Mouse (Mus musculus): ENCODE measurements at regions not wholly inside any gene's neighbourhood (a gene's known extent, or its start where the extent isn't known, plus 50 kb on each side); places are given as distances from the start of the nearest gene placed in this dataset.
A peak's percentile ranks its signal among the peaks of the same experiment; 100 is the strongest.

DNA sequence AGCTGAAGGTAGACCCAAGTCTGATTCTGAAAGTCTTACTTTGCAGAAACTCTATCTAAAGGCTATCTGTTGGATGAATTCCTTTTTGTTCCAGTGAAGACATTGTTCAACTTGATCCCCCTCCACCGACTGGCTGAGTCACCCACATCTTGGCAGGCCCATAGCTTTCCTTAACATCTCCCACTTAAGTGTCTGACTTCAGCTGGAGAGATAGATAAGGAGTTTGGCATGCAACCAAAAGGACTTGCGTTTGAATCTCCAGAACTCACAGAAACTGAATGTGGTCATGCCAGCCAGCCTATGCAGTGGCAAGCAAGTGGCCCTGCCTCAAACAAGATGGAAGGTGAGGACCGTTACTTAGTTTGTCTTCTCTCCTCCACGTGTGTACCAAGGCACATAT lies 457.3 kb upstream of the Tbx3 start:
- DNase-seq (ENCODE audit: low read depth in 2 of 2, low spot score in 2 of 2) = no peak

GRCm38 (mm10) chr5:119213692-119214357 lies 456.6 kb upstream of the Tbx3 start:
- no peak for DNase-seq (ENCODE audit: low read depth in 2 of 2, low spot score in 2 of 2)

DNA sequence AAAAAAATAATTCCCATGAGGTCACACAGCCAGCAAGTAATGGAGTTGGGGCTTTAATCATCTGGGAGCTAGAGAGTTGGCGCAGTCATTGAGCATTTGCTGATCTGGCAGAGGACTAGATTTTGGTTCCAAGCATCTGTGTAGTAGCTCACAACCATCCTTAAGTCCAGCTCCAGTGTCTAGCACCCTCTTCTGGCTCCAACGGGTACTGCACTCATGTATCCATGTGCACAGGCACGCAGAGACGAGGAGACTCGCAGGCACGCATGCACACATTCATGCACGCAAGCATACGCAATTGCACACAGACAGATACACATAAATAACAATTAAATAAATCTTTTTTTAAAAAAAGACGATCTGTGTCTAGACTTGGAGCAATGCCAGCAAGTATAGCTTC lies 455.5 kb upstream of the Tbx3 start:
- peak in 1 of 2 experiments; percentile 1 for DNase-seq (ENCODE audit: low read depth in 2 of 2, low spot score in 2 of 2)

GRCm38 (mm10) chr5:119215364-119215763 lies 455.1 kb upstream of the Tbx3 start:
- DNase-seq (ENCODE audit: low read depth in 2 of 2, low spot score in 2 of 2) = no peak

DNA sequence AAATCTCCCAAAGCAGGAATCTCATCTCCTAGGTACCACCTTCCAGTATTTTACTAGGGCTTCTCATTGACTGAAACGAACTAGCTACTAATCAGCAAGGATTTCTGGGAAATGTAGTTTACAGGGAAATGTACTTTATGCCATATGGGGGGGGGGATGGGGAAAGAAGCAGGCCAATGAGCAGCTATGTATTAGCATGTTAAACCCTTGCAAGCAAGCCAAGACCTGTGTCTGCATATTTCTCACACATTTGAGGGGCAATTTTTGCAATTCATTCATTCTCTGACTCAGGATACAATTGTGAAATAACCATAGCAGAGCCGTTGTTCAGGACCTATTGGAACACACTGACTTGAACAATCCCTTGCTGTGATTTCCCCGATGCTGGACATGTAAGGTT lies 454.3 kb upstream of the Tbx3 start:
- no peak for DNase-seq (ENCODE audit: low read depth in 2 of 2, low spot score in 2 of 2)

GRCm38 (mm10) chr5:119217077-119217476 lies 453.4 kb upstream of the Tbx3 start:
- no peak for DNase-seq (ENCODE audit: low read depth in 2 of 2, low spot score in 2 of 2)

DNA sequence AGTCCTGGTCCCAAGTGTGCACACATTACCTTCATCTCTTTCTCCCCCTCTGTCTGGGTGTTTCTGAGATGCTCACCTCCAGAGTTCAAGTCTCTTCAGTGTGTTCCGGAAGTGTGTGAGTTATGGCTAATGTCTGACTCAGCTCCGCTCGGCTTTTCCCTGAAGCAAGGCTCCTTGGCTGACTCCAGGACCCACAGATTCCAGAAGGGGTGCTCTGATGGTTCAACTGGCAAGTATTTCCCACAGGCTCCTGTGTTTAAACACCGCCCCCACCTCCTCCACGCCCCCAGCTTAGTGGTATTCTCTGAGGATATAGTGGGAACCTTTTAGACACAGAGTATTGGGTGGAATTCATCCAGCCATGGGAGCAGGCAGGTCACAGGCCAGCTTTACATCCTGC lies 441.8 kb upstream of the Tbx3 start:
- no peak for DNase-seq (ENCODE audit: low read depth in 2 of 2, low spot score in 2 of 2)

- DNase-seq (ENCODE audit: low read depth in 2 of 2, low spot score in 2 of 2) = no peak
Observed at GRCm38 (mm10) chr5:119232941-119233340, 437.5 kb upstream of the Tbx3 start.

DNA sequence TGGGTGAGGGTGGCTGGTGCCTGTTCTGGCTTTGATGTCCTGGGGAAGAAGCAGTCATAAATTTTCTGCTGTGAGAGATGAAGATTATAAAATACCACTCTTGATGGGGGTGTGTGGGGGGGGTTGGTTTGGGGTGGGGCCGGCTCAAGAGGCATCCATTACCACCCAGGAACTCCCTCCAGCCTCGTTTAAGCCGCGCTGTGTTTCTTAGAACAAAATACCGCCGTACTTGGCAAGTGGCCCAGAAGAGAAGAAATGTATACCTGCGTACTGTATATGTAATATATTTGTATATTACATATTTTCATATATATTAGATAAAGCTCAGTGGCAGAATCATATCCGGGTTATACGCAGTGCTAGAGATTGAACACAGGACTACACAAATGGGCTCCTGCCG lies 434.6 kb upstream of the Tbx3 start:
- DNase-seq (ENCODE audit: low read depth in 2 of 2, low spot score in 2 of 2) = no peak

GRCm38 (mm10) chr5:119246824-119247223 lies 423.6 kb upstream of the Tbx3 start:
- DNase-seq (ENCODE audit: low read depth in 2 of 2, low spot score in 2 of 2) = no peak

- DNase-seq (ENCODE audit: low read depth in 2 of 2, low spot score in 2 of 2) = no peak
Observed at GRCm38 (mm10) chr5:119248626-119249025, 421.8 kb upstream of the Tbx3 start.

DNA sequence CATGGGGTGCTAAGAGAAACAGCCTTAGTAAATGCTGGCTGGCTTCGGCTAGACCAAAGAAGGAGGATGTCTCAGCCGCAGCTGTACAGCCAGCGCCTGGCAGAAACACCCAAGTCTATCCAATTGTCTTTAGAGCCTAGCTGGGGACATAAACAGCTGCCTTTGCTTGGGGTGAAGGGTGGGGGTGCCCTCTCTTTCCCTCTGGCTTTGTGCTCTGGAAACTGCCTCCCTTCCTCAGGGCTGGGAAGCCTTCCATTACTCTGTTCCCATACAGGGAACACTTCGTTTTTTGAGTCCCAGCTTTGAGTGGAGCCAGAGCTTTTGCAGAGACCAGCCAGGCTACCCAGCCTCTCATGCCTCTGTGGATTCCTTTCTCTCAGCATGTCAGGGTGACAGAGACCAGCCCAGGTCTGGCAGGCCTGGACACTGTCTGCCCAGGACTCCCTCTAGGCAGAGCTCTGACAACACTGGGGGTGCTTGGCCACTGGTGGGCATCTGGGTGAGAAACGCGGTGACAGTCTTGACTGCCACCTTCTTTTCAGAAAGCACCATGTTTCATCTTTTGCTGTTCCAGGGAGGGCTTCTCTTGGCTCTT lies 421.2 kb upstream of the Tbx3 start:
- DNase-seq (ENCODE audit: low read depth in 2 of 2, low spot score in 2 of 2) = no peak

- no peak for DNase-seq (ENCODE audit: low read depth in 2 of 2, low spot score in 2 of 2)
Observed at GRCm38 (mm10) chr5:119251311-119252047, 419.0 kb upstream of the Tbx3 start.

DNA sequence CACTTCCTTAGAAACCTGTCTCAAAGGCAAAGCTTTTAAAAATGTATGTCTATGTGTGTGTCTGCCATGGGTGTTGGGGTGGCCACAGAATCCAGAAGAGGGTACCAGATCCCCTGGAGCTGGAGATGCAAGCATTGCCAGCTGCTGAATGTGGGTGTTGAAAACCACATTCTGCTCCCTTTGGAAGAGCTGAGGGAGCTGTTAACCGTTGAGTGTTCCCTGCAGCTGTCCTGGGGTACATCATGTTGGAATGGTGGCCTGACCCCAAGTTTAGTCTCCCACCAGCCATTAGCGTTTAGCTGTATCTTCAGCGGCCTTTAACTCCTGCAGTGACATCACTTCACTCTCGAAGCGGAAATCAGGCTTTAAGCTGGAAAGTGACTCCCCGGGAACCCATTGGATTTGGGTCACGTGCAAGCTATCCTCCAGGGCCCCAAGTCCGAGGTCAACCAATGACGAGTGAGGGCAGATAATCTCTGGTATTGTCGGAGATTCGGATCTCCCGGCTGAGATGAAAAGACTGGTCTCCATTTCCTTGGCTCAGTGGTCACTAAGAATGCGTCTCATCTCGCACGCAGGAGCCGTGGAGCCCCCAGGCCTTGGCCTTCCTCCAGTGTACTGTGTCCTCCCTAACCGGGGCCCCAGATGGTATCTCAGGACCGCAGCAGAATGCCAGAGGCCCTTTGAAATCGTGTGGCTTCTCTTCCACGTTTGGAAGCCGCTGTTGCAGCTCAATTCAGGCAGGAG lies 412.9 kb upstream of the Tbx3 start:
- DNase-seq (ENCODE audit: low read depth in 2 of 2, low spot score in 2 of 2) = no peak

DNA sequence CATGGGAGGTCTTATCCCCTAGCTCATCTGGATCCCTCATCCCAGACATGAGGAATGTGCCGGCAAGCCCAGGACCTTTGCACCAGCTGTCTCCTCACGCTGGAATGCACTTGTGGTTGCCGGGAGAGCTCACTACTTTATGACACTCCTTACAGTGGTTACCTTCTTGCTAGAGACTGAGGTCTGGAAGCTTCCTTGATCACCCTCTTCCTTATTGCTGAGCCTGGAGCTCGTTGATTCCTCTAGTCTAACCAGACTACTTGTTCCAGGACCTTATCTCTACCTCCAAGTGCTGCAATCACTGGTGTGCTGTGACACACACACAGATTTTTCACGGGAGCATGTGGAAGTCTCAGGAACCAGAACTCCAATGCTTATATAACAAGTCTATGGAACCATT lies 411.6 kb upstream of the Tbx3 start:
- no peak for DNase-seq (ENCODE audit: low read depth in 2 of 2, low spot score in 2 of 2)

GRCm38 (mm10) chr5:119265149-119265890 lies 405.1 kb upstream of the Tbx3 start:
- DNase-seq (ENCODE audit: low read depth in 2 of 2, low spot score in 2 of 2) = no peak

DNA sequence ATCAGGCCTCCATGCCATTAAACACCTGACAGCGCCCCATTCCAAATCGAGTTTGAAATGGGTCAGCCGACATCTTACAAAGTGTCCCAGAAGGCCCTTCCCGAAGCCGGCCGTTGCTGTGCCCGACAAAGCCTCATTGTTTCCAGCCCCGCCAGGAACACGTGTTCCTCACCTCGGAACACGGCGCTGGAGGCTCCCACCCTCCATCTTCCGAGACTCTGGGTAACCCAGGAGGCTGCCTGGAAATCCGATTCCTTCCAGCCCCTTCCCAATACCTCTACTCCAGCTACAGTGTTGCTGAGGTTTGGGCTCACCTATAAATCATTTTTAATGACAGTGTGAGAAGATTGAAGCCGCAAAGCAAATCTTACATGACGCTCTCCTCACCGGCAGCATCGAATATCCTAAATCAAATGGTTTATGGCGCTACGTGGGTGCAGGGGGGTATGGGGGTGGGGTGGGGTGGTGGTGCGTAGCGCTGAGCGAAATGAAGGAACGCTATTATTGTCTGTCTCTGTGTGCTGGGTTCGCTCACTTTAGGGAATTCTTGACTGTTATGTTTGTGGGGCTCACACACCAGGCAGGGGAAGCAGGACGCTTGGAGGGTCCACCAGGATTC lies 399.1 kb upstream of the Tbx3 start:
- DNase-seq (ENCODE audit: low read depth in 2 of 2, low spot score in 2 of 2) = no peak

DNA sequence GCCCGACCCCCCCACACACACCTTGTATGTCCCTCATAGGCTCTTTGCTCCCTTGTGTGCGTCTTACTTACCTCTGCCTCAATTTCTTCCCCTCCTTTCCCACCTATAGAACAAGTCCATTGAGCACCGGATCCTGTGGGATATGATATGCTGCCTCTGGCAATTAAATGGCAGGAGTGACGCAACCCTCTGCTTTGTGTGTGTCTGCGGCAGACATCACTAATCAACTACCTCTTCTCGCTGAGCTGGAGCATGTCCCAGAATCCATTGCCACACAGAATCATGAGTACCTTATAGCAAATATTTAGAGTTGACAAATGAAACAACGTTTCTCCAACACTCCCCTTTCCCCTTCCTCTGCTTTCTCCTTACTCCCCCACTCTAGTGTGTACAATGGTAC lies 397.3 kb upstream of the Tbx3 start:
- no peak for DNase-seq (ENCODE audit: low read depth in 2 of 2, low spot score in 2 of 2)

- DNase-seq (ENCODE audit: low read depth in 2 of 2, low spot score in 2 of 2) = no peak
Observed at GRCm38 (mm10) chr5:119273615-119274014, 396.9 kb upstream of the Tbx3 start.

DNA sequence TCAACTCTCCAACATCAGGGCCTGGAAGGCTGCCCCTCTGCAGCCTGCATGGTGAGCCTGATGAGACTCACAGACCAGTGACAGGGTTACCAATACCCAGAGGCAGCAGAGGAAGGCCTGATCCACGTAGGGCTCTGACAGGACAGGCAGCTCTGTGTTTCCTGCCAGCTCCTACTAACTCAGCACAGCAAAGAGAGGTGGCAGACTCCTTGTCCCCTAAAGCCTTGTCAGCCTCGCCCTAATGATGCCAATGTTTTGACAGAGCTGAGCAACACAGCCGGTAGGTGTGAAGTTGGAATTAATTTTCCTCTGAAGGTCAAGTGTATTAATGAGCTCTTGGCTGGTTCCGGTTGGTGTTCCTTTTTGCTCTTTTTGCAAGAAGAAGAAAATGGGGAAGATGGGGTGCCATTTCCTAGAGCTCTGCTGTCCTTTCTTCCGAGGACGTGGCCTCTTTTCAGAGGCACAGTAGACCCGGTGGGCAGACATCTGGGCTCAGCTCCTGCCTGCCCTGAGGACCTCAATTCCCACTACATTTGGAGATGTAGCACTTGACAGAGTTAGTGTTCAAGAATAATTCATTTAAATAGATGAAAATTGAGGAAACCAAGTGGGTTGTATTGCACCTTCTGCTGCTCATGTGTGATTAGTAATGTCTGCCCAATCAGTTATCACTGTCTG lies 395.5 kb upstream of the Tbx3 start:
- DNase-seq (ENCODE audit: low read depth in 2 of 2, low spot score in 2 of 2) = no peak

All from CD8-positive naive resting alpha-beta T cell, adult 2 months (primary cell).